Comparison of ENCODE assay signal across 9 mouse cellular contexts in genomic region chr5:125154989-125155388, GRCm38 (mm10). TPM values are rescaled to one million over a fixed set of nuclear protein-coding genes. Genes with fewer than 3 reads are reported as not detected.
DNase-seq lines count a peak whose midpoint lies in the region; ATAC-seq and TF ChIP-seq lines count a peak whose summit lies in the region.
"Had no signal": no experiment of that assay in that cellular context is flagged by ENCODE, and none has a peak within 500 bp of the region (broad histone marks: within the 10 kb centered on the region; RNA-seq: fewer than 3 reads in every experiment).

No protein-coding gene starts in this region.

- intact Hi-C loops in gastrocnemius, postnatal 36 days (cut with DNase I): no loop called here

- TF ChIP-seq CTCF in lung, adult 2 months (IDR thresholded peaks at IDR 0.05; ENCODE audit: insufficient read depth, low read length): no peak

- no peak overlapping the region for H3K4me3 ChIP-seq in forebrain, embryonic 11.5 days (ENCODE audit: low read depth, low read length)
- H3K4me3 ChIP-seq in intestine, embryonic 16.5 days (ENCODE audit: low read length): no peak overlapping the region
- no peak overlapping the region for H3K4me3 ChIP-seq in lung, adult 2 months (replicated peaks; ENCODE audit: extremely low read depth, low read depth, low read length)

- ATAC-seq in forebrain, embryonic 11.5 days (replicated peaks; ENCODE audit: low FRiP score): no peak
- ATAC-seq in intestine, embryonic 16.5 days: no peak
- no peak for ATAC-seq in CD4-positive, CD25-positive, alpha-beta regulatory T cell, adult 4 months

- DNase-seq in gastrocnemius, adult 18-20 months (ENCODE audit: low spot score): peak; percentile 73
- no peak for DNase-seq in gastrocnemius, postnatal 36 days
- peak; percentile 28 for DNase-seq in NIH3T3 (ENCODE audit: low read depth)
- no peak for DNase-seq in forebrain, embryonic 11.5 days (ENCODE audit: low spot score)
- DNase-seq in spleen, postnatal 14 days (ENCODE audit: low spot score in 2 of 2): no peak
- no peak for DNase-seq in lung, adult 2 months

- H3K27me3 ChIP-seq in forebrain, embryonic 11.5 days (ENCODE audit: control insufficient read depth, insufficient read depth, low read length): no peaks in the 10 kb centered on the region
- H3K27me3 ChIP-seq in intestine, embryonic 16.5 days (replicated peaks; ENCODE audit: control insufficient read depth, insufficient read depth, low read length): no peaks in the 10 kb centered on the region

- no peaks in the 10 kb centered on the region for H3K36me3 ChIP-seq in forebrain, embryonic 11.5 days (ENCODE audit: control insufficient read depth, insufficient read depth, low read length)
- H3K36me3 ChIP-seq in intestine, embryonic 16.5 days (ENCODE audit: control insufficient read depth, insufficient read depth, low read length): no peaks in the 10 kb centered on the region

- peak overlapping the region; percentile 31; the same call in 1 of the 2 replicates for H3K27ac ChIP-seq in forebrain, embryonic 11.5 days (ENCODE audit: low read depth, low read length)
- 0 out of 2 replicates have a peak overlapping the region, but pooled peaks have one; percentile 19 for H3K27ac ChIP-seq in intestine, embryonic 16.5 days (ENCODE audit: low read length)
- H3K27ac ChIP-seq: macrophage had no signal

- 88% methylated on average over 5 of the region's 5 CpGs for WGBS in forebrain, embryonic 11.5 days
- 71% methylated on average over 5 of the region's 5 CpGs for WGBS in intestine, embryonic 16.5 days
- 55% methylated on average over 5 of the region's 5 CpGs for WGBS in lung, adult 2 months

- peaks cover 77% of the 10 kb centered on the region for H3K4me1 ChIP-seq in forebrain, embryonic 11.5 days (replicated peaks; ENCODE audit: control insufficient read depth, insufficient read depth, low read length)
- H3K4me1 ChIP-seq in intestine, embryonic 16.5 days (ENCODE audit: control insufficient read depth, insufficient read depth, low read length): peaks cover 84% of the 10 kb centered on the region
- H3K4me1 ChIP-seq in lung, adult 2 months (ENCODE audit: control insufficient read depth, insufficient read depth, low read length): peaks cover 50% of the 10 kb centered on the region

- peak overlapping the region; percentile 12; the same call in 1 of the 2 replicates for H3K9ac ChIP-seq in forebrain, embryonic 11.5 days (ENCODE audit: low read length)
- H3K9ac ChIP-seq in intestine, embryonic 16.5 days (ENCODE audit: low read depth, low read length): no peak overlapping the region

- H3K9me3 ChIP-seq in forebrain, embryonic 11.5 days (ENCODE audit: control insufficient read depth, low read length): no peaks in the 10 kb centered on the region
- no peaks in the 10 kb centered on the region for H3K9me3 ChIP-seq in intestine, embryonic 16.5 days (ENCODE audit: control insufficient read depth, low read length)

- H3K4me2 ChIP-seq in forebrain, embryonic 11.5 days (ENCODE audit: low read depth, low read length, severe bottlenecking): no peak overlapping the region
- H3K4me2 ChIP-seq in intestine, embryonic 16.5 days (ENCODE audit: low read depth, low read length): no peak overlapping the region

- TF ChIP-seq POLR2A in lung, adult 2 months (IDR thresholded peaks at IDR 0.05; ENCODE audit: borderline replicate concordance, extremely low read depth, low read depth, low read length): no peak

RNA-seq across cellular contexts. Expression of gene Ncor2, which starts 24.0 kb away (rescaled TPM):
- total RNA-seq in gastrocnemius, adult 18-20 months (2021): 100 to 1,000 TPM; 118 to 134 TPM
- 100 to 1,000 TPM; 102 to 112 TPM for total RNA-seq in gastrocnemius, postnatal 36 days (2021)
- polyA plus RNA-seq in forebrain, embryonic 11.5 days (2014; fragmentation: Nextera tagmentation; extraction: Ambion mirVana): 27.3 and 29.5 TPM in 2 replicates
- 13.1 and 14.4 TPM in 2 replicates for polyA plus RNA-seq in intestine, embryonic 16.5 days (2015; fragmentation: Nextera tagmentation; extraction: Ambion mirVana)
- 1 to 10 TPM; 4.0 to 6.1 TPM for polyA plus RNA-seq in CD4-positive, CD25-positive, alpha-beta regulatory T cell, adult 4 months (2017; shearing (Covaris generic))
- 65.5 and 78.9 TPM in 2 replicates for polyA plus RNA-seq in lung, adult 2 months (2012; rRNA removed)

Comparison
In these comparisons a context has a peak if more than half of its experiments do, and no peak if none do; other contexts are left out.
1. DNase-seq: peak in gastrocnemius, adult 18-20 months (single experiment) and NIH3T3 (single experiment); none in gastrocnemius, postnatal 36 days (0 of 2), forebrain, embryonic 11.5 days (single experiment), spleen, postnatal 14 days (0 of 2) and lung, adult 2 months (single experiment).